ENCODE assay signal across 25 mouse cellular contexts in the genomic region with DNA sequence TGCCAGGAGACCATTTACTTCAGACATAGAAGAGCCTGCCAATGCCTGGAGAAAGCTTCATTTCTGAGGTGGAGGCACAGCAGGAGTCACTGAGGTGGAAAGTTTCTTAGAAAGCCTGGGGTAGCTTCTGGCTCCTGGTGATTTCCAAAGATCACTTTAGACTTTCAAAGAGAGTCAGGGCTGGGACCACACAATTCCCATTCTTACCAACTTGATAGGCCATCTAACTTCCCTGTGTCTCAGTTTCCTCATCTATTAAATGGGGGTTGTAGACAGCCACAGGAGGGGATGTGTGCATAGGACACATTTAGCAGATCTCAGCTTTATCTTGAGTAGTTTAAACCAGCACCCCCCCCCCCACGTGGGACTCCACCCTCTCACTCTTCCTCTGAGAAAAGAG.
"Had no signal": no experiment of that assay in that cellular context is flagged by ENCODE, and none has a peak within 500 bp of the region (broad histone marks: within the 10 kb centered on the region; RNA-seq: fewer than 3 reads in every experiment).

No protein-coding gene starts in this region.

- H3K4me3 ChIP-seq: heart, embryonic 13.5 days; heart, embryonic 15.5 days; hindbrain, embryonic 10.5 days; hindbrain, embryonic 12.5 days; intestine, embryonic 15.5 days; limb, embryonic 13.5 days; limb, embryonic 15.5 days; liver, embryonic 13.5 days; liver, embryonic 15.5 days had no signal

- H3K9me3 ChIP-seq: heart, embryonic 13.5 days; heart, embryonic 15.5 days; hindbrain, embryonic 10.5 days; hindbrain, embryonic 12.5 days; intestine, embryonic 15.5 days; limb, embryonic 13.5 days; limb, embryonic 15.5 days; liver, embryonic 13.5 days; liver, embryonic 15.5 days had no signal

- H3K4me2 ChIP-seq: heart, embryonic 11.5 days; heart, embryonic 13.5 days; heart, embryonic 15.5 days; hindbrain, embryonic 12.5 days; hindbrain, embryonic 14.5 days; intestine, embryonic 15.5 days; limb, embryonic 13.5 days; limb, embryonic 15.5 days; liver, embryonic 13.5 days; liver, embryonic 15.5 days had no signal

- H3K27ac ChIP-seq: hindbrain, embryonic 12.5 days; hindbrain, embryonic 14.5 days; intestine, embryonic 15.5 days; limb, embryonic 13.5 days; limb, embryonic 15.5 days; liver, embryonic 13.5 days; liver, embryonic 15.5 days had no signal

- ATAC-seq: hindbrain, embryonic 16.5 days; inflammation-experienced regulatory T-cells, adult 6 months; intestine, embryonic 15.5 days had no signal

- H3K9ac ChIP-seq: heart, embryonic 15.5 days; hindbrain, embryonic 12.5 days; hindbrain, embryonic 14.5 days; intestine, embryonic 15.5 days; limb, embryonic 13.5 days; limb, embryonic 15.5 days; liver, embryonic 13.5 days; liver, embryonic 15.5 days had no signal

- H3K36me3 ChIP-seq: heart, embryonic 13.5 days; heart, embryonic 15.5 days; hindbrain, embryonic 10.5 days; hindbrain, embryonic 12.5 days; intestine, embryonic 15.5 days; limb, embryonic 13.5 days; limb, embryonic 15.5 days; liver, embryonic 13.5 days; liver, embryonic 15.5 days had no signal

- H3K27me3 ChIP-seq: heart, embryonic 13.5 days; heart, embryonic 15.5 days; hindbrain, embryonic 12.5 days; intestine, embryonic 15.5 days; limb, embryonic 13.5 days; limb, embryonic 15.5 days; liver, embryonic 13.5 days; liver, embryonic 15.5 days had no signal

- DNase-seq: gastrocnemius, postnatal 14 days; gastrocnemius, postnatal 36 days; heart, adult 18-20 months; heart, postnatal 14 days; heart, postnatal 36 days; kidney, adult 18-20 months; kidney, adult 8-10 months; kidney, postnatal 14 days; layer of hippocampus, adult 9-11 months; layer of hippocampus, postnatal 36 days; left cerebral cortex, postnatal 4 days; liver, embryonic 13.5 days; lung, adult 18-20 months had no signal
